In genomic region chr4:44004126-44004525, GRCm38 (mm10) we compare ENCODE assay signal across 8 mouse cellular contexts. TPM values are rescaled to one million over a fixed set of nuclear protein-coding genes. Genes with fewer than 3 reads are reported as not detected.
DNase-seq lines count a peak whose midpoint lies in the region; ATAC-seq lines count a peak whose summit lies in the region.

Clta (plus strand) TSS chr4:44004452.

- no peaks in the 10 kb centered on the region for H3K4me1 ChIP-seq in lung, embryonic 16.5 days (replicated peaks; ENCODE audit: control insufficient read depth, insufficient read depth, low read length)
- H3K4me1 ChIP-seq in midbrain, embryonic 11.5 days (ENCODE audit: control insufficient read depth, insufficient read depth, low read length): no peaks in the 10 kb centered on the region

- H3K9ac ChIP-seq in lung, embryonic 16.5 days (ENCODE audit: low read length): no peak within 1 kb of the TSS
- no peak within 1 kb of the TSS for H3K9ac ChIP-seq in midbrain, embryonic 11.5 days (ENCODE audit: low read length)

- H3K27me3 ChIP-seq in lung, embryonic 16.5 days (ENCODE audit: control insufficient read depth, insufficient read depth, low read depth, low read length): no peaks in the 10 kb centered on the region
- no peaks in the 10 kb centered on the region; the same call in 1 of the 2 replicates for H3K27me3 ChIP-seq in midbrain, embryonic 11.5 days (ENCODE audit: control insufficient read depth, insufficient read depth, low read length)

- no peak within 1 kb of the TSS for H3K4me2 ChIP-seq in lung, embryonic 16.5 days (ENCODE audit: low read depth, low read length)
- no peak within 1 kb of the TSS for H3K4me2 ChIP-seq in midbrain, embryonic 11.5 days

- H3K36me3 ChIP-seq in lung, embryonic 16.5 days (ENCODE audit: control insufficient read depth, insufficient read depth, low read length): no peaks in the 10 kb centered on the region
- no peaks in the 10 kb centered on the region for H3K36me3 ChIP-seq in midbrain, embryonic 11.5 days (ENCODE audit: control insufficient read depth, insufficient read depth, low read length)

- DNase-seq in lung, postnatal 10 days: no peak
- peak; percentile 85 for DNase-seq in c-Kit-positive CD71-positive TER-119-positive erythroid progenitor cells, embryonic 14.5 days (ENCODE audit: low spot score)
- no peak for DNase-seq in heart, adult 18-20 months
- no peak for DNase-seq in layer of hippocampus, postnatal 10 days (ENCODE audit: low spot score in 2 of 2)
- no peak for DNase-seq in midbrain, embryonic 11.5 days (ENCODE audit: low spot score, missing footprints)
- DNase-seq in adipocyte (ENCODE audit: low spot score): no peak

- no peak for ATAC-seq in lung, embryonic 16.5 days (ENCODE audit: low read depth)
- ATAC-seq in midbrain, embryonic 11.5 days (ENCODE audit: low FRiP score): no peak
- ATAC-seq in cerebellum, adult (ENCODE audit: insufficient number of reproducible peaks, low FRiP score, low TSS enrichment): no peak

- no peak within 1 kb of the TSS for H3K4me3 ChIP-seq in lung, embryonic 16.5 days (ENCODE audit: low read length)
- H3K4me3 ChIP-seq in midbrain, embryonic 11.5 days (ENCODE audit: low read depth, low read length): no peak within 1 kb of the TSS

- no peak within 1 kb of the TSS for H3K27ac ChIP-seq in lung, embryonic 16.5 days (ENCODE audit: low read length)
- H3K27ac ChIP-seq in midbrain, embryonic 11.5 days (ENCODE audit: low read depth, low read length): no peak within 1 kb of the TSS

- 78% methylated on average over 5 of the region's 5 CpGs for WGBS in lung, embryonic 16.5 days
- 86% methylated on average over 5 of the region's 5 CpGs for WGBS in midbrain, embryonic 11.5 days

- H3K9me3 ChIP-seq in lung, embryonic 16.5 days (ENCODE audit: control insufficient read depth, low read length): no peaks in the 10 kb centered on the region
- H3K9me3 ChIP-seq in midbrain, embryonic 11.5 days (ENCODE audit: control insufficient read depth, low read length): no peaks in the 10 kb centered on the region; the same call in 1 of the 2 replicates

RNA-seq across cellular contexts. Expression of gene Clta, which starts in this region (rescaled TPM):
- polyA plus RNA-seq in lung, embryonic 16.5 days (2015; fragmentation: Nextera tagmentation; extraction: Ambion mirVana): 186 and 199 TPM in 2 replicates
- 10 to 100 TPM; 79.0 to 83.2 TPM for total RNA-seq in heart, adult 18-20 months (2021)
- 100 to 1,000 TPM; 325 to 347 TPM for total RNA-seq in layer of hippocampus, postnatal 10 days (2021)
- polyA plus RNA-seq in midbrain, embryonic 11.5 days (2014; fragmentation: Nextera tagmentation; extraction: Ambion mirVana): 226 and 236 TPM in 2 replicates
